Mouse (Mus musculus): ENCODE measurements around the gene Nps. TPM values are rescaled to one million over a fixed set of nuclear protein-coding genes. Genes with fewer than 3 reads are reported as not detected.

Gene Nps
- not detected for polyA plus RNA-seq (2014; fragmentation: Illumina TruSeq; extraction: RNeasy Lipid Tissue Mini Kit (QIAGEN cat#74804); ENCODE audit: insufficient read depth, low read depth, low replicate concordance)

DNA sequence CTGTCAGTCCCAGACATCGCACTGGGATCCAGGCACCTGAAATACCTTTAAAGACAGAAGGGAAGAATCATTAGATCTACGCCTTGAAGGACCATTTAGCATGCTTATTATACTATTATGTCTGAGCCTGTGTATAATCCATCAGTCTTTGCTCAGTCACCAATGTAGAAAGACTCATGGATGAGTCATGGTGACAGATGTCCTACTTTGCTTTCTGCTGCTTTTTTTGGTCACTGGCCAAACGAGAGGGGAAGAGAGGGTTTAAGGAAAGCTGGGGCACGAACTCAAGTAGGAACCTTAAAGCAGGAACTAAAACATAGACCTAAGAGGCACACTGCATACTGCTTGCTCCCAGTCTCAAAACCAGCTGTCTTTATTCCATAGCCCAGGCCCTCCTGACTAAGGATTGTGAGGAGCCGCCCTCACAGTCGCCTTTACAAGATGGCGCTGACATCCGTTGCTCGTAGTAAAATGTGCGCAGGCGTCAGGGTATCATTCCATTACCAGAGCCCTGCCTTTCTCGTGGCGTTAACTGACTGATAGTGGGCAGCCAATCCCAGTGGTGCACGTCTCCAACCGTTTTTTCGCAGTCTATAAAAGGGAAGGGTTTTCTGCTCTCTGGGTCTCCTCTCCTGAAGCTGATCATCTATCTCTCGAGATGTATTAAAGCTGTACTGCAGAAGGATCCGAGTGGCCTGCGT, at the start of gene Nps:
Gene Nps, plus strand, starts transcription at position 651 of the 701 bp plus-strand sequence.

Other genes starting within 250 kb of the Nps start
- gene Foxi2, start 151.6 kb downstream of the Nps start, polyA plus RNA-seq (2014; fragmentation: Illumina TruSeq; extraction: RNeasy Lipid Tissue Mini Kit (QIAGEN cat#74804); ENCODE audit: insufficient read depth, low read depth, low replicate concordance), result not detected

Data from lung, adult 10 weeks (tissue).